Mouse (Mus musculus) cerebral cortex, adult 2 months (tissue): ENCODE results near the gene Pdzd2.

Source experiments
- WGBS: fragments of 180-500 bp; shearing (Covaris S2); methylation state at CpG from one replicate; pipeline ENCODE4 v1.1.7; 2018; 5-methylcytosine and 5-hydroxymethylcytosine counted together

Gene Pdzd2

DNA sequence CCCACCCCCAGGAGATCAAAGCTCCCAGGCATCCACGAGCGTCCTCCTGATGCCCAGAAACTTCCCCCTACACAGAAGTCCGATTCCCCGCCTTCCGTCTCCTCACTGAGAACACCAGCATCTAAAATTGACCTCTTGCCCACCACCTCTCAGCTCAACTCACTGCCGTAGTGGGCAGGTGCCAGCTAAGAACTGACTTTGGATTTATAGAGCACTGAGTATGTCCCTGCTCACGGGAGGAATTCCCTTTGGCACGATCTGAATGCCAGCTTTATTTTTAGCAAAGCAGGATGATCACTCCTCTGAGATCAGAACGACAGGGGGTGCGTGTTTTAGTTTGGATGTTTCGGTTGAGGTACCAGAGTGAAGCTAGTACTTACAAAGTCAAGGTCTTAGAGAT is 7.1 kb downstream of the Pdzd2 start:
- 50% methylated on average over 11 of the region's 11 CpGs for WGBS

DNA sequence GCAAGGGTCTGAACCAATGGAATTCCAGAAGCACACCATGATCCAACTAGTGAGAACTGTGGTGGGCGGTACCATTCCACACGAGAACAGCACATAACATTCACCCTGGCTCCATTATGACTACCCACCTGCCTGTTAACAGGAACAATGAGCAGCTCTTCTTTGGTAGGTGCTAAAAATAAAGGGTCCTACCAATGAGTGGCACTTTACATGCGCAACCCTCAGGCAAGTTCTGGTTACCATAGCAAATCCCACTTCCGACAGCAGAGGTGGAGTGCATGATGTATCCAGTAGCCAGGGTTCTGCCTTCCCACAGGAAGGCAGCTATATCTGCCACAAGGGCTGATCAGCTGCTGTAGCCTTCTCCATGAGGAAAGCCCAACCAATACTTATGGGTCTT is 11.3 kb downstream of the Pdzd2 start:
- WGBS: 67% methylated on average over 4 of the region's 4 CpGs

DNA sequence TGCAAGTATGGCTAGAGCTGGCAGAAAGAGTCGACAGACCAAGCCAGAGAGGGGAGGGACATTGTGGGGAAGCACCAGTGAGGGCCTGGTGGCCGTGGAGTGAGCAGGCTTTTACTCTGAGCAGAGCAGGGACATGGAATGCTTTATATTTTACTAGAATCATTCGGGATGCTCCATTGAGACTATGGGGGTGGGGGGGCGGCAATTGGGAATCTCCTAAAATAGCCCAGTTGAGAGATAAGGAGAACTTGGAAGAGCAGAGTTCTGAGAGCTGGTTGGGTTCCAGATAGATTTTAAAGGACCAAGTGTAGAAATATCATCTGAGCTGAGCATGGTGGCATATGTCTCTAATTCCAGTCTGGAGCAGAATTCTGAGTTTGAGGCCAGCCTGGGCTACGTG is 14.5 kb downstream of the Pdzd2 start:
- WGBS: 49% methylated on average over 5 of the region's 5 CpGs

DNA sequence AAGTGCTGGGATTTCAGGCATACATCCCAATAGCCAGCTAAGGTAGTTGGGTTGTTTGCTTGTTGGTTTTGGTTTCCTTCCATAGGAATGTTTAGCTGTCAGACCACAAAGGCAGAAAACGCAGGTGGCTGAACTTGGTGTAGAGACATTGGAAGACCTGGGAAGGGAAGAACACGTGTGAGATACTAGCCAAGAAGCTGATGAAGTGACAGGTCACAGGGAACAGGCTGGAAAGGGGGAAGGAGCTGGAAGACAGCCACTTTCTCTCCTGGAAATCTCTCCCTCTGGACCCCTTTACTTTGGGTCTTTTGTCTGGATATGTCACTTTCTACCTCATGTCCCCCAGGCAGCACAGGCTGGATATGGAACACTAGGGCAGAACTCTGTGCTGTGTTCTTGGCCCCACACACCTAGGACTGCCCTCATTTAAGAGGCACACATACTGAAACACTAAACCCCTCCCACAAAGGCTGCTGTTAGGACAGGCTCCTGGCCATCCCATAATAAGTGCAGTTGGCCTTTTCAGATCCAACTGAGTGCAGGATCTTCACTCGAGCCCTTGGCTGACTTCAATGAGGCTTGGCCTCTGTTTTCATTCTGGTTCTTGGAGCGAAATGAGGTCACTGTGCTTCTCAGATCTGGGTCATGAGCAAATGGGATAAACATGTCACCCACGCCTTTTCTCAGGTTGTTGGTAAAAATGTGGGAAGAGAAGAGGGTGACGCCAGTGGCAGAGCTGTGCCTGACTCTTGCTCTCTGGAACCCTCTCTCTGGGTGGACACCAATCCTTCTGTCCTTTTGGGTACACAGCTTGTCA is 17.8 kb downstream of the Pdzd2 start:
- WGBS: 73% methylated on average over 6 of the region's 6 CpGs

DNA sequence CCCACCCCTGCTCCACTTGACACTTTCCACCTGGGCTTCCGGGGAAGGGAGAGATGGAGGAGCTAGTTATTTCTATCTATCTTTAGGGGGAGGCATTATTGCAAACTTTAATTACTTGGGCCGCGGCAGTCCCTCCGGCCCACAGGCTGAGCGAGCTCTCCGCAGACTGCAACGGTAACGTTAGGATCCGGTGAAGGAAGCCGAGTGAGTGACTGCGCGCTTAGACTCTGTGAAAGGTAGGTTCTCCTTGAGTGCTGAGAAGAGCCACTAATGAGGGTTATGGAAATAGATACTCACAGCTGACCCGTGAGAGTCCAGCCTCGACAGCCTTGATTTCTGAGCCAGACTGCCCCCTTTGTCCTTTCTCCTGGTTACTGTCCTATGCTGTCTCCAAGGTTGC is 20.9 kb downstream of the Pdzd2 start:
- WGBS: 89% methylated on average over 14 of the region's 14 CpGs

DNA sequence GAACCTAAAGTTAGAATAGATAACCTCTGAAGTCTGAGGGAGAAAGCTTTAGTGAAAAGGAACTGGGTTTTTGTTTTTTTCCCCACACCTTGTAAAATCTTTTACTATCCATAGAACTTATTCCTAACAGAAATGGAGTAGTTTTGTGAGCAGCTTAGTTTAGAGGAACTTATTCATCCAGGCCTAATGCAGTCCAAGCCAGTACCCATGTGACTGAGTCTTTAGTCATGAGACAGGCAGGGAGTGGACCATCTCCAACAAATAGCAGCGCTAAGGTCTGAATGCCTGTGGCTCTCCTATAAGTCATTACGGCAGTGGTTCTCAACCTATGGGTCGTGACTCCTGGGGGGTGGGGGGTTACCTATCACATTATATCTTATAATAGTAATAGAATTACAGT is 22.3 kb downstream of the Pdzd2 start:
- 85% methylated on average over 3 of the region's 3 CpGs for WGBS

DNA sequence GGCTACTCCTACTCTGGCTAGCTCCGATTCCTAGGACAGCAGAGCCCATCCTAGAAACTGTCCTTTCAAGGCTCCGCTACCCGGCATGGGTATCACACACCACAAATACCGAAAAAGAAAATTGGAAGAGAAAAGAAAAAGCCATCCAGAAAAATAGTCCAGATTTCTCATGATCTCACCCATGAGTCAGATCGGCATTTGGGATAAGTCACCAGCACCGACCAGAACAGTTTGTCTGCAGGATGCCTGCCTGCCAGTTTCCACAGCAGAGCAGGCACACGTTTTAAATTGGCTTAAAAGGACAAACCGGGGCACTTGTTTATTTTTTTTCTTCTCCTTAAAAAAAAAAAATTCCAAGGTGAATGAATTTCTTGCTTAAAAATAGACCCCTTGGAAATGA is 22.8 kb downstream of the Pdzd2 start:
- WGBS: 35% methylated on average over 8 of the region's 8 CpGs

DNA sequence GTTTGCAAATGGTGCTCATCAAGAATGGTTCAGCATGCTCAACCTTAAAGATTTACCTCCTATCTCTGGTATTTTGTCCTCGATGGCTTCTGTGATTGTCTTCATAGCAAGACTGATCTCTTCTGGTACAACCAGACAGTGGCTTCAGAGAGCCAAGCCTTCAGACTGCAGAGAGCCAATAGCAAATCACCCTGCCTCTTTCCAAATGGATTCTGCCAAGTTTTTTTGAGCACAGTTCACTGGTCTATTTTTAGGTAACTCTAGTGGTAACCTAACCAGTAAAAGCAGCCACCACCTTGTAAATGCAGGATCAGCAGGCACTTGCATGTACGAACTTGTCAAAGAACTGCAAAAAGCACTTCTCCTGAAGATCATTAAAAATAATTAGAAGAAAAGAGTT is 25.4 kb downstream of the Pdzd2 start:
- 65% methylated on average over 2 of the region's 2 CpGs for WGBS

DNA sequence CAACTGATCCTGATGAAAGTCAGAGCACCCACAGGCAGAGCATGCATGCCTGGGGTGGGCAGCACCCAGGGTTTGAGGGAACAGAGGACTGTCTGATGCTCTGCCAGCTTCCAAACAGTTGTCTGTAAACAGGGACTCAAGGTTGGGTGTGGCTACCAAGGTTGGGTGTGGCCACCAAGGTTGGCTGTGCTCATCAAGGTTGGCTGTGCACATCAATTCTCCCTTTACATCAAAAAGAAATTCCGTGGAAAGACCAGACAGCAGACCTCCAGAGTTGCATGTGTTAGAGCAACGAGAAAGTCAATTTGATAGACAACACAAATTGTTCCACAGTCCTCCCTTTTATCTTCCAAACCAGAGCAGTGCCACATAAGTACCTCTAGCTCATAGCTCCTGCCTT is 26.5 kb downstream of the Pdzd2 start:
- 83% methylated on average over 2 of the region's 2 CpGs for WGBS

DNA sequence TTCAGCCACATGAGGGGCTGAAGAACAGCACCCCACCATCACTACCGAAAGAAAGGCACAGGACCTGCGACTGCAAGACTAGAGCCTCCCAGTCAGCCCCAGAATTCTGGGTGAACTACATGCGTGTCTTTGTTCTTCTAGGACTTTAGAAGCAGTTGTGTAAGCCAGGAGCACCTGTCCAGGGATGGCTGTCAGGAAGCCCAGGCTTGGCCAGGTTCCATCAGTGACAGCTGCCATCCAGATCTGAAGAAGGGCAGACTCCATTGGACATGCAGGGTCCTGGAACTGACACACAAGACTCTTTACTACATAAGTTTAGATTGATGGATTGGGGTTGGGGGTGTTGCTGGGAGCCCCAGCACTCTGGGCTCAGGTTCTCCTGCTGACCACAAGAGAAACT is 29.7 kb downstream of the Pdzd2 start:
- WGBS: 90% methylated on average over 3 of the region's 3 CpGs

DNA sequence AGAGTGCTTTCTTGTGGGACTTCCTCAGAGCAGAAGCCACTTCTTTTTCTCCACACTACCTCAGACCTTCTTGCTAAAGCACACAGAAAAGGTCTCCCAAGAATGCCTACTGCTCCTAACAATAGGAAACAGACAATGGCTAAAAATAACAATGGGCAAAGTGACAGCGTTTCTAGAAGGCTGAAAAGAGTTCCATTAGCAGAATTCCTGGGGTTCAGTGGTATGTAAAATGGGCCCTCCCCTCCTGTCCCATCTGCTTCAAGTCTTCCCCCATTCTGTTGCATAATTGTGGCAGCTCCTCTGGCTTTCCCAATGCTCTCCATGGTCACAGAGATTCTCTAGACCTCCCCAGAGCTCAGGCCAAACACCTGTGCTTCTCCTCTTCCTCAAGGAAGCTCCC is 31.4 kb downstream of the Pdzd2 start:
- WGBS: 7% methylated on average over 1 of the region's 1 CpGs

DNA sequence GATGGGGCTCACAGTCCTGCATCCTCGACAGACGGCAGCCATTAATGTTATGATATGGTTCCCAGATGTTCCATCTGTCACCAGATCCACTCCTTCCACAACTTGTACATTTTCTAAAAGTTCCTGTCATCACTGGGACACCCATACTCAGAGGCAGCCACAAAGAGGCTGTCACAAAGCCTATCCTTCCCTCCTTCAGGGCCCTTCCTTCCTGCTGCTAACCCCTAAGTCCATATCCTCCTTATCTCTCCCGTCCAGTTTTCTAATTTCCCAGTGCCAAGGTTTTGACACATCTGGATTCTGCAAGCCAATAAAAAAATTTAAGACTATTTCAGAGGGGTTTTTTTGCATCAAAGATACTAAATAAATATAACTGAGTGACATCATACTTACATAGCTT is 32.8 kb downstream of the Pdzd2 start:
- WGBS: 88% methylated on average over 3 of the region's 3 CpGs

DNA sequence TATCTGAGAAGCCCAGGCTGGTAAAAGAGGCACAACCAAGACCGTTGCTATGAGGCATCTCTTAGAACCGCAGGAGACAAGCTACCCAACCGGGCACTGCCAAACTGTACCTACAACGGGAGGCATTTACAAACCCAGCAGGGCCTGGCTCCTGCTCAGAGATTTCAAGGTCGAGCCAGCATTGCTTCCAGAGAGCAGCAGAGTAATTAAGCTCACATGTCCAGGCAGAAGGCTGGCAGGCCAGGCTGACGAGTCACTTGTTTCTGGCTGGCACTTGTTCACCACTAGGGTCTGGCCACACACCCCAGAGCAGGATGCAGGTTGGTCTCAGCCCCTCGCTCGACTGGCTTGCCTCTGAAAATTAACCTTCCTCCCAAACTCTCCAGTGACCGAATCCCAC is 39.4 kb downstream of the Pdzd2 start:
- 51% methylated on average over 9 of the region's 9 CpGs for WGBS

DNA sequence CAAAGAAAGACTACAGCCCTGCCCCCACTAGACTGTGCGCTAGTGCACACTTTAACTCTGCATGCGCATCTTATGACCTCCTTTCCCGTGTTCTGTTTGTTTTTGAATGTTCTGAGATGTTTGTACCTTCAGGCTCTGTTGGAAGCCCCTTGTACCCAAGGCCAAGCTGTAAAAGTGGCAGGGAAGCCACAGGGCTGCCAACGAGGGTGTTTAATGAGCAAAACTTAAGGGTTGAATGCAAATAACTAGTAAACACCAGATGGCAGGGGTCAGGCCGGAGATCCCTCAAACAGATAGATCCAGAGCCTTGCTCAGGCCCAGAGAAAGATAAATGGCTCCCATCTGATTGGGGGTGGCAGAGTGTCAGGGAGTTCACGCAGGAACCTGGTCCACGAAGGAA is 42.0 kb downstream of the Pdzd2 start:
- 78% methylated on average over 7 of the region's 7 CpGs for WGBS

DNA sequence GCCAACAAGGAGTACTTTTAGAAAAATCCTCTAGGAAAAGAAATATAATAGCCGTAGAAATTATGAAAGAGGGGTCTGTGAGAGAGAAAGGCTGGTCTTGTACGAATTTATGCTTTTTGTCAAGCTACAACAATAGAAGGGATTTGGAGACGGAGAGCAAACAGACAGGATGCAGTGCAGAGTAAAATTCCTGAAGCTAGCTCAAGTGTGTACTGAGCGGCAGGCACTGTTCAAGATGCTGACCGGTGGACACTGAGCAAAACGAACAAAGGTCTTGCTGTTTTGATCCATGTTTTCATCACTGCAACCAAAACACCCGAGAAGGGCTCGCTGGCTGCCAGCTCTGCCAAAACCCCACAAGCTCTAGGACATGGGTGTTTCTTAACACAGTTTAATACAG is 42.8 kb downstream of the Pdzd2 start:
- WGBS: 66% methylated on average over 8 of the region's 8 CpGs

DNA sequence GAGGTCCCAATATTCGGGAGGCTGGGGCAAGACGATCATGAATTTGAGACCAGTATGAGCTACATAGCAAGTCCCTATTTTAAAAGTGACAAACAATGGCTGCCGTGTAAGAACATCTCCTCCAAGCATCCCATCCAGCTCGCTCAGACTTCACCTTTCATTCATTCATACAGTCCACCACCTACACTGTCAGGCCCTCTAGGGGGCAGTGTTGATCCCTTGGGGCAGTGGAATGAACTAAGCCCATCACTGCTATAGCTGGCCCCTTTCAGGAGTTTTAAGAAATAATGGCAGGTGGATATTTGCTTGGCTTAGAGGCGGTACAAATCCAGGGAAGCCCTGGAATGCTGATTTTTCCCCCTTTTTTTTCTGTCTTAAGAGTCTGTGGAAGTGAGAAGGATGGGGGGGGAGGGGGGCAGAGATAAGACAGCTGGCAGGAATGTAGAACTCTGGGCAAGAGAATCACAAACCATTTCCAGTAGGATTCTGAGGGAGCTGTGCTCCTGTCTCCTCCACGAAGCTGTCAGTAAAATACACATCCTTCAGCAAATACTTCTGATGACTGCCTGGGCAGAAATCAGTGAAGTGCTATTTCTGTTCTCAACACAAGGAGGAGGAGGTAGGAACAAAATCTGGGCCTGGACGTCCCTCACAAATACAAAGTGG is 49.9 kb downstream of the Pdzd2 start:
- WGBS: 69% methylated on average over 7 of the region's 7 CpGs

DNA sequence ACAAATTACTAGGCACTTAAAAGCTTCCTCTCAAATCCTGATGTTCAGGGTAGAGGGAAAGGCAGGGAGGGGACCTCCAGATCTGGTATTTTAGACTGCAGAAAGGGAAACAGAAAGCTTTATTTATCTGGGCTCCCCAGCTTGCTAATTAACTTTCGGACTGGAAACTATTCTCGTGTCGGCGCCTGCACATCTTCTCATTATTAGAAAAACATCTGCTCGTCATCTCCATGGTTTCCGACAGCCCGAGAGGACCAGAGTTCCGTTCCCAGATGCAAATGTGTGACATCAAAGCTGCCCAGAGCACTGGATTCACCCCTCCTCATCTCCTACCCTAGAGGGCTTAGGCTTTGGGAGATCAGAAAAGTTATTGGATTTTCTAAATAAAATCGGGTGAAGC is 57.2 kb downstream of the Pdzd2 start:
- WGBS: 59% methylated on average over 9 of the region's 9 CpGs

DNA sequence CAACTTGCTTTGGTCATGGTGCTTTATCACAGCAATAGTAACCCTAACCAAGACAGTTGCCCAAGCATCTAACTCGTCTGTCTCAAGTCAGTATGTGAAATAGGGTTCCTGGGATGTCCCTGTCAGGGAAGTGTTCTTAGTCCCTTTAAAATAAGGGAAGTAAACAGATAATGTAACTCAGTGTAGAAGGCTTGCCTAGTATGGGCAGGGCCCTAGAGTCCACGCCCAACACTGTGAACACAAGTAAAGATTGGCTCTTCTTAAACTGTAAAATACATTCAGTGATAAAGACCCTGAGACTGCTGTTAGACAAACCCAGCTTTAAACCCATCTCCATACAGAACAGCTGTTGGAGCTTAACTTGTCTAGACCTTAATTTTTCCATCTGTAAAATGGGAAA is 57.8 kb downstream of the Pdzd2 start:
- 93% methylated on average over 2 of the region's 2 CpGs for WGBS

DNA sequence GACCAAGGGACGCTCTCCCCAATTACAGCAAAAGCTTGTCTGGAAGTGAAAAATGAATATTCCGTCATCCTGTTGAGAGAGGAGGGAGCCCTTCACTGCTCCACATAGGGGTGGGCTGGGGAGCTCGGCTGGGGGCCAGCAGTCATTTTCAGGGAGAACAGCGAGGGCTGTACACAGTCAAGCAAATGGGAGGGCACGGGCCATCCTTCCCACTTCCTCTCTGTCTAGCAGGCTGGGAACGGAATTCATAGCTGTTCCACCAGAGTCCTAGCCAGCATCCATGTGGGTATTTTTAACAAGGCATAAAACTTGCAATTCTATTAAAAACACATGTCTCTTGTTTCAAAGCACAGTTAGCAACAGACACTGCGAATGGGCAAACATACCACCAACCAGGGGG is 59.0 kb downstream of the Pdzd2 start:
- whole genome bisulfite sequencing: 35% methylated on average over 7 of the region's 7 CpGs

DNA sequence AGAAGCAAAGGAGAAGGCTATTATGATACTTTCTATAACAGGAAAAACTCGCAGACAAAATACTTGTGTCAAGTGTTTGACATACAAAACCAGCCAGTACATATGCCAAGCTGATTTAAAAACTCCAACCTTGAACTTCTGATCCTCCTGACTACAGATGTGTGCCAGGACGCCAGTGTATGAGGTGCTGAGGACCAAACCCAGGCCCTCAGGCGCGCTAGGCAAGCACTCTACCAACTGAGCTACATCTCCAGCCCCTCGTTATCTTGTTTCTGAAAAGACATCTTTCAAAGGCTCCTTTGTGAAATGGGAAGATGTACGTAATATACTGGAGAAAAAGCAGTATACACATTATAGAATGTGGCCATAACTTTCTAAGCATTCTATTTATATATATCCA is 59.7 kb downstream of the Pdzd2 start:
- WGBS: 70% methylated on average over 6 of the region's 6 CpGs

DNA sequence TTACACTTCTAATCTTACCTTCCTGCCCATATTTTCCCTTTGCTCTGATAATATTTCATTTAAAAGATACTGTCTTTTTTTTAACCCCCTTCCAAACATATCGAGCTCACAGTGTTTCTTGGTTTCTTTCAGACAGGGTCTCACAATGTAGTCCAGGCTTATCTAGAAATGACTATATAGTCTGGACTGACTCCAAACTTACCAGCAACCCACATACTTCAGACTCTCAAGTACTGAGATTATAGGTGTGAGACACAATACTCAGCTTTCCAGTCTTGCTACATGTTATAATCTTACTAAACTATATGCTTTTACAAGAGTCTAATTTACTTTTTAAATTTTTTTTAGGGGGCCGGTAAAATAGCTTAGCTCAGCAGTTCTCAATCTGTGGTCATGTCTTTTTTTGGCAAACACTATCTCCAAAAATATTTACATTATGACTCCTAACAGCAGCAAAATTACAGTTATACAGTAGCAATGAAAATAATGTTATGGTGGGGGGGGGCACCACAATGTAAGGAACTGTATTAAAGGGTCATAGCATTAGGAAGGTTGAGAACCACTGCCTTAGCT is 61.1 kb downstream of the Pdzd2 start:
- WGBS: 65% methylated on average over 2 of the region's 2 CpGs

DNA sequence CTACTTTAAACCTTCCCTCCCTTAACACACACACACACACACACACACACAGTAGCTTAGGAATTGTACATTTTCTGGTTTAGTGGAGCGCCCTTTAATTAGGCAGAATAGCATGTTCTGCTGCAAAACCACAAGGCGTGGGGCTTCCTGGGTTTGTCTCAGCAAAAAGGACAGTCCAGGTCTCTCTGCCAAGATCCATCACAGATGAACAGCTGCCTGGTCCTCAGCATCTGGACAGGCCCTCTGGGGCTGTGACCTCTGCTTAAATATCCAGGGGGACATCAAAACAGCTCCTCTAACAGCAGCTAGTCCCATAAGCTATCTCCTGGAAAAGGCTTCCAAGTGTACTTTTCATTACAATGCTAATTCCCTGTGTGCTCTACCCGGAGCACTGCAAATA is 64.4 kb downstream of the Pdzd2 start:
- WGBS: 81% methylated on average over 3 of the region's 3 CpGs

DNA sequence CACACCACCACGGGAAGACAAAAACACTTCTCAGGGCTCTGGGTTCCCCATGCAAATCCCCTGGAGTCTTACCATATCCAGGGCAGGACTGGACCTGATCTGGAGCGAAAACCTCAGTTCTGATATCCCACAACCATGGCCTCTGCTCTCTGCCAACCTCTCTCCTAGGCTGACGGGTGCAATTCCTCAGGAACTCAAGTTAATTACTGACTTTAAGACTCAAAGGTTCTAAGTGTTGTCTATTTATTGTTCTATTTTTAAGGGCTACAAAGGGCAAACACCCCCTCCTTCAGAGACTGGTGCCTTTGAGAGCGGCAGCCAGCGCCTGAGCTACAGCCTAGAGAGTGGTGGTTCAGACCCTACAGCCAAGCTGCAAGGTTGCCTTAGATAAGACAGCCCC is 65.7 kb downstream of the Pdzd2 start:
- WGBS: 87% methylated on average over 5 of the region's 5 CpGs
